Comparison of ENCODE assay signal across 25 mouse cellular contexts in the genomic region with DNA sequence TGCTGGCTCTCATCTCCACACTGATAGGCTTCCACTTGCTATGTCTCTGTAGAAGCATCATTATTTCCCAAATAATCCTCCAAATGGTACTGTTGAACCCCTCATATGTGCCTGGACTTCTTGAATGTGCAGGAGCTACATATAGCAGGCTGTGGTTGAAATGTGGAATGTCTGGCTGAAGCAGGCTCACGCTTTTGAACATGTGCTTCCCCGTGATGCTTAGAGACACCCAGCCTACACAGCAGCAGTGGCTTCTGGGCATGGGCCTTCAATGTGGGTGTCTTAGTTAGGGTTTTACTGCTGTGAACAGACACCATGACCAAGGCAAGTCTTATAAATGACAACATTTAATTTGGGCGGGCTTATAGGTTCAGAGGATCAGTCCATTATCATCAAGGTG. TPM values are rescaled to one million over a fixed set of nuclear protein-coding genes. Genes with fewer than 3 reads are reported as not detected.
DNase-seq lines count a peak whose midpoint lies in the region.
"Had no signal": no experiment of that assay in that cellular context is flagged by ENCODE, and none has a peak within 500 bp of the region (broad histone marks: within the 10 kb centered on the region; RNA-seq: fewer than 3 reads in every experiment).

No protein-coding gene starts in this region.

- DNase-seq in frontal cortex, adult 2 months (ENCODE audit: extremely low spot score in 1 of 2, low spot score in 1 of 2) = peak; percentile 23 to 39
- no peak for DNase-seq in frontal cortex, postnatal 14 days (ENCODE audit: low spot score in 2 of 2)
- DNase-seq in layer of hippocampus, adult 11-12 months (ENCODE audit: low spot score) = peak; percentile 7
- no peak for DNase-seq in layer of hippocampus, adult 8-10 months (ENCODE audit: low spot score in 2 of 2)
- peak; percentile 31 to 65 for DNase-seq in left cerebral cortex, adult 18-20 months (ENCODE audit: low spot score in 2 of 2)
- no peak for DNase-seq in left cerebral cortex, adult 11 months (ENCODE audit: low spot score)
- peak; percentile 47 for DNase-seq in right cerebral cortex, adult 18-20 months
- DNase-seq in right cerebral cortex, postnatal 25 days = no peak
- DNase-seq: adrenal gland, adult 8-10 months; adrenal gland, postnatal 25 days; cerebellum, adult 18-20 months; cerebellum, adult 9-10 months; cerebellum, postnatal 25 days; gastrocnemius, postnatal 10 days; gastrocnemius, postnatal 36 days; heart, adult 2 months had no signal

RNA-seq across cellular contexts. Expression of a gene that starts 30.1 kb away (rescaled TPM):
- polyA plus RNA-seq in frontal cortex, adult 2 months (2012; rRNA removed) = 0.32 and 0.36 TPM in 2 replicates
- total RNA-seq in layer of hippocampus, adult 8-10 months (2022) = not detected
- total RNA-seq in left cerebral cortex, adult 18-20 months (2021) = not detected
- total RNA-seq: common myeloid progenitor, adult 5-6 weeks; forebrain, postnatal 0 days; gastrocnemius, postnatal 36 days; granulocyte monocyte progenitor cell, adult 5-6 weeks; heart, adult 2 months; heart, postnatal 25 days; hematopoietic stem cell, adult 5-6 weeks had no signal
- polyA plus RNA-seq: embryonic facial prominence, embryonic 12.5 days; embryonic facial prominence, embryonic 15.5 days; forebrain, embryonic 11.5 days; heart, adult 2 months; heart, embryonic 14.5 days had no signal

Comparison
In these comparisons a context has a peak if more than half of its experiments do, and no peak if none do; other contexts are left out.
1. DNase-seq: peak in frontal cortex, adult 2 months (2 of 2), layer of hippocampus, adult 11-12 months (single experiment), left cerebral cortex, adult 18-20 months (2 of 2) and right cerebral cortex, adult 18-20 months (single experiment); none in frontal cortex, postnatal 14 days (0 of 2), layer of hippocampus, adult 8-10 months (0 of 2), left cerebral cortex, adult 11 months (single experiment) and right cerebral cortex, postnatal 25 days (single experiment).